Mouse (Mus musculus) bone marrow macrophage, adult 2 months (primary cell): ENCODE data around the gene Zfp978.
"Not testable (repeated sequence)": the region's sequence is repeated elsewhere in the genome, so short reads cannot be mapped to it uniquely, and the experiment has no call there.

ENCODE experiments used
- CTCF ChIP-seq: IDR thresholded peaks from 2 replicates; pipeline ENCODE4 v1.5.1; 2012; ENCODE audit warnings: low read depth, mild to moderate bottlenecking, low read length, moderate library complexity
- POLR2A ChIP-seq: IDR thresholded peaks from 2 replicates; pipeline ENCODE4 v1.6.1; 2012; ENCODE audit warnings: mild to moderate bottlenecking, low read depth, low read length, borderline replicate concordance

GRCm38 (mm10) chr4:147337520-147337919 lies 23.6 kb upstream of the Zfp978 start:
- TF ChIP-seq CTCF, POLR2A: not testable (repeated sequence)
